Mouse (Mus musculus) cortical plate, adult 2 months (tissue): ENCODE measurements around the gene Zfp941.
A peak's percentile ranks its signal among the peaks of the same experiment; 100 is the strongest.

Source experiments
- CTCF ChIP-seq: fragments of 200-500 bp; IDR thresholded peaks from 2 replicates; pipeline ENCODE4 v1.5.1; 2011; ENCODE audit warnings: mild to moderate bottlenecking, control low read depth, low read length; ENCODE audit not compliant: insufficient read depth; ENCODE audit errors: extremely low read depth
- POLR2A ChIP-seq: fragments of 200-500 bp; IDR thresholded peaks from 2 replicates; pipeline ENCODE4 v1.6.1; 2011; ENCODE audit warnings: mild to moderate bottlenecking, low read length, control low read depth; ENCODE audit not compliant: insufficient read depth; ENCODE audit errors: extremely low read depth

GRCm38 (mm10) chr7:140856785-140857549, 35.0 kb upstream of the Zfp941 start, which contains the start of gene Ric8a:
- TF ChIP-seq CTCF (no peak), POLR2A (peak; percentile 64; the same call in 1 of the 2 replicates)
